Mouse (Mus musculus) frontal cortex, postnatal 36 days (tissue): ENCODE measurements around the gene Abcc8.
"Not testable (repeated sequence)": the region's sequence is repeated elsewhere in the genome, so short reads cannot be mapped to it uniquely, and the experiment has no call there.

Source experiments
- DNase-seq, 2 experiments: peaks; one replicate each; pipeline ENCODE4 v3.0.0; 2022; ENCODE audit warnings: low spot score in 2 of 2

Gene Abcc8

GRCm38 (mm10) chr7:46179431-46180275 is at the start of gene Abcc8:
TSS of gene Abcc8 (minus strand) at chr7:46180033.
- peak; percentile 51 to 59 for DNase-seq

GRCm38 (mm10) chr7:46226936-46227335 is 47.1 kb upstream of the Abcc8 start:
- peak in 1 of 2 experiments; percentile 25 for DNase-seq

DNA sequence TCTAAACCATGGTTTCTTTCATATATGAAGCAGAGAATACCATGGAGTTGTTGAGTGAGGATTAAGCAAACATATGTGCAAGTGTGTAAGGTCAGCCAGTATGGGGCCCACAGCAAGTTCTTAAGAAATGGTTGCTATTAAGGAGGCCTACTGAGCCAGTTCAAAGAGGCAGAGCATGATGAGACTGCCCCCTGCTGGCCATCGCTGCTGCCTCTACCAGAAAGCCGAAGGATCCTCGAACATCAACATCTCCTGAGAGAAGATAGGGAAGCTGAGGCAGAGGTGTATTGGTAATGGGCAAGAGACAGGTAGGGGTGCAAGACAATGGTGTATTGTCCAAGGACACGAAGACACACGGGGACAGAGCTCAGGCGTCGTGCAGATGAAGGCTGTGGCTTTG is 46.4 kb upstream of the Abcc8 start:
- DNase-seq: peak; percentile 56 to 62

GRCm38 (mm10) chr7:46220591-46221129 is 40.8 kb upstream of the Abcc8 start:
- DNase-seq: no peak

DNA sequence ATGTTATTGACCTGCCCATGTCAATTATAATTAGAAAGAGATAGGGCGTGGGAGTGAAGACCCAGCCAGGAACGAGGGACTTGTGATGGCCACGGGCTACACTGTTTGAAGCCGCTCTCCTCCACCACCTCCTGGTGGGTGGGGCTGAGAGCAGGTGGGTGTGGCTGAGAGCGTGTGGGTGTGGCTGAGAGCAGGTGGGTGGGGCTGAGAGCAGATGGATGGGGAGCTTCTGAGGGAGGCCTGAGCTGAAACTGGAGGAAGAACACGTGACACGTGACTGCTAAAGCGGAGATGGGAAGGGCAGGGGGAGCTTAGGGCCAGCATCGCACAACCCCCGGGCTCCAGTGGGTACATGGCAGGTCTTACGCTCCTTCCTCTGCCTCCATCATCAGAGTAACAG is 38.6 kb upstream of the Abcc8 start:
- DNase-seq: no peak

DNA sequence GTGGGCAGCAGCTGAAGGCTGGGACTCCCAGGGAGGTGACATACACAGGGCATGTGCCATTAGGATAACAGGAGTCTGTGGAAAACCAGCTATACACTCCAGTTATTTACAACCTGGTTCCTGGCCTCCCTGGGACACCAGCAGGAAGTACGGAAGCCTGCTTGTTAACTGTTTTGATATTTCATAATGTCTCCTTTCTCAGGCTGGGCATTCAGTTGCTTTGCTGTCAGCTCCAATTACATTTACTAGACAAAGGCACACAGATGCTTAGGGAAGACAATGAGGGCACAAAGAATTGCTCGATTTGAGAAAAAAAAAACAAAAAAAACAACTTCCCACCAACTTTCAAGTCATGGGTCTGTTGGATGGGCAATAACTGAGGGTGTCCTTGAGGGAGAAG is 36.6 kb upstream of the Abcc8 start:
- DNase-seq: no peak

GRCm38 (mm10) chr7:46210276-46210675 is 30.4 kb upstream of the Abcc8 start:
- DNase-seq: no peak

DNA sequence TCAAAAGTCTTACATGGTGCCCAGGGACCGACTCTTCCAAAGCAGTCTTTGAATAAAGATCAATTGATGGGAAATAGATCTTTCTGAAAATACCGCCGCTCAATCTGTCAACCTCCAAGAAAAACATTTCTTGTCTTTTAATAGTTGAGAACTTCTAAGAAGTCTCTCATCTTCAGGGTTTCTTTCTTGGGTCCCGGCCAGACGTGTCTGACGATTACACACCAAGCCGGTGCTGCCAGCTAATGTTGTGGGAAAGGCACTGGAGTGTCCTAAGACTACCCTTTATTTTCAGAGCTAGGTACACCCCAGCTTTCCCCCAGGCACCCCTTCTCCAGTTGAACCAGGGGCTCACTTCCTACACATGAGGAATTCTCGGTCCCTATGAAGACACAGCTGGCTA is 28.3 kb upstream of the Abcc8 start:
- no peak for DNase-seq

- no peak for DNase-seq
Measured at GRCm38 (mm10) chr7:46204775-46205174, 24.9 kb upstream of the Abcc8 start.

DNA sequence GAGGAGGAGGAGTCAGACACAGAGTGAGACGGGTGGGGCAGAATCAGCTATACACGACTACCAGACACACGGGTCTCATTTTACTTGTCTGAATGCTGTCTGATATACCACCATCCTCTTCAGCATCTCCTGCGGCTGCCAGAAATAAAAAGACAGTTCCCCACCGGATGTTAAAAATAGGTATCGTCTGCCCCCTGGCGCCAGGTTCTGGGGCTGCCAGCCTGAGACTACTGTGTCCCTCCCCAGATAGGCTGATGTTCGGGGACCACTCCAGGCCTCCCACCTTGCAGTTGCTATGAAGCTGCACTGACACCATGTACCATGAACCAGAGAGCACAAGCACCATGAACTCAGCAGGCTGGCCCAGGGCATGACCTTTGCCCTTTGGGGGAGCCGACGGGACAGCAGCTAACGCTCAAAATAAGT is 24.2 kb upstream of the Abcc8 start:
- DNase-seq: peak; percentile 52 to 62

DNA sequence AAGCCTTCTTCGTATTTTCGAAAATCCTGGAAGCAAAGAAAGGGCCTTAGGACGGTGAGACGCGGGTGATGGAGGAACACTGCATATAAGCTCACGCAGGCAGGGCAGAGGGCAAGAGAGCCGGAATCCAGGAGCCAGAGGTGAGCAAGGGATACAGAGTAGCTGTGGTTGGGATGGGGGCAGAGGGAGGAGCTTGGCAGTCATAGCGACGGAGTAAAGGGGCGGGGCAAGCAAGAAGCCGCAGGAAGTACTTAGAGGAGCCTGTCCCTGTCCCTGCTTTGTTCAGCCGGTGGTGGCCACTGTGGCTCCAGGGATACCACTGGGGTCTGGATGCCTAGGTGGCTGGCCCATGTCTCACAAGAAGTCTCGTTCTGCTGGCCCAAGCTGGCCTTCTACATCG is 21.8 kb upstream of the Abcc8 start:
- DNase-seq: no peak

- no peak for DNase-seq
Measured at GRCm38 (mm10) chr7:46200021-46200420, 20.2 kb upstream of the Abcc8 start.

DNA sequence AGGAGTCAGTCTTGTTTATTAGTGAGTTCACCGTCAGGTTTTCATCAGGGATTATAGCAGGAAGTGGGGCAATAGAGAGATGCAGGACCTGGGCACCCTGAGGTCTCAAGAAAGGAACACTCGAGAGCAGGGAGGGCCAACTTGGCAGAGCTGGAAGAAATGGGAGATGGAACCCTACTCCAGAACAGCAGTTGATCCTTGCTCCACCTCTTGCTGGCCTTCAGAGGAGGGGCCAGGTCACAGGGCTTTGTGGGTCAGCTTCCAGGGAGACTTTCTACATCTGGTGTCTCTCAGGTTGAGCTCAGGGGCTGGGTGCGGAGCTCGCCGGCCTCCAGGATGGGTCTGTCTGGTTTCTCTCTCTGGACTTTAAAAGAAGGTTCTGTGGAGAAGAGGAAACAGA is 15.5 kb upstream of the Abcc8 start:
- no peak for DNase-seq

GRCm38 (mm10) chr7:46184232-46184631 is 4.4 kb upstream of the Abcc8 start:
- DNase-seq: no peak

- peak; percentile 35 to 65 for DNase-seq
Measured at GRCm38 (mm10) chr7:46181590-46181989, 1.8 kb upstream of the Abcc8 start.

DNA sequence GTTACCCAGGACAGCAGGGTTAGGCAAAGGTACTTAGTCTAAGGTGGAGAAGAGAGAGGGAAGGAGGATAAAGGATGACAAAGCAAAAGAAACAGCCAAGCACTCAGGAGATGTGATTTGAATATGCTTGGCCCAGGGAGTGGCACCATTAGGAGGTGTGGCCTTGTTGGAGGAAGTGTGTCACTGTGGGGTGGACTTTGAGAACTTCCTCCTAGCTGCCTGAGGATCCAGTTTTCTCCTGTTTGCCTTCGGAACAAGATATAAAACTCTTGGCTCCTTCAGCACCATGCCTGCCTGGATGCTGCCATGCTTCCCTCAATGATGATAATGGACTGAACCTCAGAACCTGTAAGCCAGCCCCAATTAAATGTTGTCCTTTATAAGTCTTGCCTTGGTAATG is 10.9 kb downstream of the Abcc8 start:
- DNase-seq: not testable (repeated sequence)

- no peak for DNase-seq
Measured at GRCm38 (mm10) chr7:46168402-46168801, 11.4 kb downstream of the Abcc8 start.

- DNase-seq: no peak
Measured at GRCm38 (mm10) chr7:46167901-46168300, 11.9 kb downstream of the Abcc8 start.

GRCm38 (mm10) chr7:46165876-46166275 is 14.0 kb downstream of the Abcc8 start:
- DNase-seq: no peak

GRCm38 (mm10) chr7:46162731-46163130 is 17.1 kb downstream of the Abcc8 start:
- DNase-seq: no peak

DNA sequence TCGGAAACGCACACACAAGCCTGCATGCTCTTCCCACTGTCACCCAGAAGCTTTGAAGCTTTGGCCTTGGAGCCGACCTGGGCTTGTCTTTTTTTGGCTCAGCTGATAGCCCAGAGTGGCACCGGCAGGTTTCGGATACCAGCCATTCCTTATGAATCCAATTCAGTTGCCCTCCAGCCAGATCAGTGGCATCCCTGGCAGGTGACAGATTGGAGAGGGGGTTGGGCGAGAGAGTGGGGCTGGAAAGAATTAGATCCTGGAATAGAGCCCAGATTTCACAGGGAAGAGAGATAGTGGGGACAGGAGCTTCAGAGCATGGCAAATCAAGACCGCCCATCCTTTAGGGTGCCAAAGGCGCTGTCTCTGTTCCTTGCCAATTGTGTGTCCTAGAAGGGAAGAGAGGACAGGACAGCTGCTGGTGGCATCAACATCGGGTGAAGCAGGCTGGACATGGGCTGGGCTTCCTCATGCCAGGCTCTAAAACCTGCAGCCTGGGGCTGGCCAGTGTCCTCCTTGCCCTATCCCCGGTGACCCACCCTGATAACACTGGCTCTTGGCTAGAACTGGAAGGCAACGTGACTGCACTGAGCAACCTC is 17.6 kb downstream of the Abcc8 start:
- DNase-seq: no peak

DNA sequence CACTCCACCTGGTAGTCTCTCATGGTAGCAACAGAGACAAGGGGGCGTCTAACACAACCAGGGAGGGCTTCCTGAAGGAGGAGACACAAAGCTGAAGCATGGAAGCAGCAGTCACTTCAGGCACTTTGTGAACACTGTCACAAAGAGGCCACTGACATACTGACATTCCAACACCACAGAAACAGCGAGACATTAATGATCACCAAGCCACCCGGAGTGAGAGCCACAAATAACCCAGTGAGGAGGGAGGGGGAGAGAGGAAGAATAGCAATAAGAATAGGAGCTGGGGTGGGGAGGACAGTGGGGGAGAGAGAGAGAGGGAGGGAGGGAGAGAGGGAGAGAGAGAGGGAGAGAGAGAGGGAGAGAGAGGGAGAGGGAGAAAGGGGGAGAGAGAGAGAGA is 18.2 kb downstream of the Abcc8 start:
- DNase-seq: no peak

GRCm38 (mm10) chr7:46157746-46158145 is 22.1 kb downstream of the Abcc8 start:
- no peak for DNase-seq
